Mouse (Mus musculus): Measurements from ENCODE around the gene Reck. TPM values are rescaled to one million over a fixed set of nuclear protein-coding genes. Genes with fewer than 3 reads are reported as not detected.

Gene Reck
- 3.1 TPM for polyA plus RNA-seq (2017; shearing (Covaris generic))

GRCm38 (mm10) chr4:43875160-43875918, at the start of gene Reck:
Gene Reck (plus strand): TSS chr4:43875530.

GRCm38 (mm10) chr4:43840101-43840500, 35.2 kb upstream of the Reck start, which contains the start of gene Olfr157:
Gene Olfr157 (minus strand): TSS chr4:43840201.

GRCm38 (mm10) chr4:43851265-43851664, 24.1 kb upstream of the Reck start, which contains the start of gene Olfr155:
Gene Olfr155 (plus strand): TSS chr4:43851565.

GRCm38 (mm10) chr4:43957292-43957845, 82.0 kb downstream of the Reck start, which contains the start of gene Glipr2:
Gene Glipr2 (plus strand): TSS chr4:43957401.

GRCm38 (mm10) chr4:43983181-43983580, 107.9 kb downstream of the Reck start, which contains the start of gene Ccin:
Gene Ccin (plus strand): TSS chr4:43983483.

Other genes with a start within 250 kb of the Reck start
- gene Npr2, start 243.6 kb upstream of the Reck start, polyA plus RNA-seq (2017; shearing (Covaris generic)): not detected
- 0.32 TPM for gene Spag8, start 221.9 kb upstream of the Reck start, polyA plus RNA-seq (2017; shearing (Covaris generic))
- 79.5 TPM for gene Hint2, start 219.1 kb upstream of the Reck start, polyA plus RNA-seq (2017; shearing (Covaris generic))
- 0.99 TPM for gene Tmem8b, start 206.6 kb upstream of the Reck start, polyA plus RNA-seq (2017; shearing (Covaris generic))
- gene Fam221b, start 206.4 kb upstream of the Reck start, polyA plus RNA-seq (2017; shearing (Covaris generic)): 1.7 TPM
- not detected for gene Olfr70, start 174.7 kb upstream of the Reck start, polyA plus RNA-seq (2017; shearing (Covaris generic))
- gene Olfr71, start 165.3 kb upstream of the Reck start, polyA plus RNA-seq (2017; shearing (Covaris generic)): not detected
- not detected for gene Hrct1, start 148.3 kb upstream of the Reck start, polyA plus RNA-seq (2017; shearing (Covaris generic))
- gene Spaar, start 145.5 kb upstream of the Reck start, polyA plus RNA-seq (2017; shearing (Covaris generic)): not detected
- gene Olfr159, start 104.5 kb upstream of the Reck start, polyA plus RNA-seq (2017; shearing (Covaris generic)): not detected
- 0.22 TPM for gene Olfr156, start 51.6 kb upstream of the Reck start, polyA plus RNA-seq (2017; shearing (Covaris generic))
- 0.22 TPM for gene Olfr157, start 35.3 kb upstream of the Reck start, polyA plus RNA-seq (2017; shearing (Covaris generic))
- gene Olfr155, start 24.0 kb upstream of the Reck start, polyA plus RNA-seq (2017; shearing (Covaris generic)): not detected
- gene Glipr2, start 81.9 kb downstream of the Reck start, polyA plus RNA-seq (2017; shearing (Covaris generic)): 205 TPM
- not detected for gene Ccin, start 108.0 kb downstream of the Reck start, polyA plus RNA-seq (2017; shearing (Covaris generic))
- 70.4 TPM for gene Clta, start 128.9 kb downstream of the Reck start, polyA plus RNA-seq (2017; shearing (Covaris generic))
- gene Gne, start 208.6 kb downstream of the Reck start, polyA plus RNA-seq (2017; shearing (Covaris generic)): 31.0 TPM

Measured in CD4-positive, CD25-positive, alpha-beta regulatory T cell, adult 9 weeks (primary cell).